Mouse (Mus musculus): ENCODE measurements around the gene Pclo. TPM values are rescaled to one million over a fixed set of nuclear protein-coding genes. Genes with fewer than 3 reads are reported as not detected.

Gene Pclo
- total and polyA plus RNA-seq, 3 experiments, result 0.42 to 1.0 TPM; not detected in 1

GRCm38 (mm10) chr5:14766686-14767085 is 252.0 kb downstream of the Pclo start:
- H3K79me2 ChIP-seq (ENCODE audit: control insufficient read depth, insufficient read depth, low read length, poor library complexity), result no peaks in the 10 kb centered on the region
- no peak overlapping the region for H3K9ac ChIP-seq (ENCODE audit: control insufficient read depth, low read depth, low read length, poor library complexity, severe bottlenecking)
- no peaks in the 10 kb centered on the region for H3K36me3 ChIP-seq (ENCODE audit: control insufficient read depth in 1 of 2, insufficient read depth in 2 of 2, low read length in 2 of 2)
- no peak overlapping the region for H3K4me3 ChIP-seq (ENCODE audit: control insufficient read depth in 1 of 2, insufficient read depth in 1 of 2, low read depth in 2 of 2, low read length in 2 of 2)
- TF ChIP-seq E2F4 (IDR thresholded peaks at IDR 0.05; ENCODE audit: borderline replicate concordance, low read depth, low read length), result no peak
- TF ChIP-seq MYC (IDR thresholded peaks at IDR 0.05; ENCODE audit: low read depth, low read length), result no peak
- TF ChIP-seq RAD21 (IDR thresholded peaks at IDR 0.05; ENCODE audit: low read depth, low read length), result no peak
- TF ChIP-seq HCFC1 (IDR thresholded peaks at IDR 0.05; ENCODE audit: low read depth, low read length), result no peak
- no peak for TF ChIP-seq USF2 (IDR thresholded peaks at IDR 0.05; ENCODE audit: borderline replicate concordance in 1 of 2, insufficient read depth in 1 of 2, low read depth in 1 of 2, low read length in 2 of 2)
- TF ChIP-seq SIN3A (IDR thresholded peaks at IDR 0.05; ENCODE audit: low read length), result no peak
- TF ChIP-seq UBTF (IDR thresholded peaks at IDR 0.05; ENCODE audit: borderline replicate concordance, insufficient read depth, low read depth, low read length), result no peak
- no peaks in the 10 kb centered on the region; a peak in 1 of 4 replicates for H3K27me3 ChIP-seq (ENCODE audit: control insufficient read depth in 1 of 2, insufficient read depth in 2 of 2, low read length in 2 of 2)
- H3K27ac ChIP-seq (ENCODE audit: control insufficient read depth, low read depth, low read length), result no peak overlapping the region
- DNase-seq (ENCODE audit: low read depth, low spot score), result no peak
- H3K4me1 ChIP-seq (ENCODE audit: control insufficient read depth in 1 of 2, insufficient read depth in 2 of 2, low read length in 2 of 2), result no peaks in the 10 kb centered on the region
- H3K9me3 ChIP-seq (replicated peaks; ENCODE audit: insufficient read depth, low read length), result no peaks in the 10 kb centered on the region

DNA sequence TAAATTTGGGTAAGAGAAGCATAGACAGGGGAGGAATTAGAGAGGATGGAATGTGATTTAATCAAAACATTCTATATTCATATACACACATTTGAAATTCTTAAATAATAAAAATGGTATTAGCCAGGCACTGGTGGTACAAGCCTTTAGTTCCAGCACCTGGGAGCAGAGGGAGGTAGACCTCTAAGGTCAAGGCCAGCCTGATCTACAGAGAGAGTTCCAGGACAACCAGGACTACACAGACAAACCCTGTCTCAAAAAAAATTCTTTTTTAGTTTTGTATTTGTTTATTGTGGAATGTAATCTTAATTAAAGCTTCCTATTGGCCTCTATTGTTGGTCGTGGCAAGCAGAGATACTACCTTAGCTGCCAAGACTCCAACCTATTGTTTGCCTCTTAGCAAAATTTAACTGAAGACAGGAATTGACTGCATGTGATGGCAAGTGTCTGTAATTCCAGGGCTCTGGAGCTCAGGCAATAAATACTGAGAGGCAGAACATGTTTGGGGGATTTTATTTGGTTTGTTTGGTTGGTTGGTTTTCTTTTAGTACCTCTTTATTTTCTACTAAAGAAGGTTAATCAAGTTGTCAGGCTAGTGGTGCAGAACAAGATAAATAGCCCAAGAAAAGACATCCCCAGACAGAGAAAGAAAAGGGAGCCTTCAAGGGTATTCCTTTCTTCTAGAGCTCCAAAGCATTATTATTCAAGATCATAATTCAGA is 267.8 kb downstream of the Pclo start:
- no peak for DNase-seq (ENCODE audit: low read depth, low spot score)
- no peaks in the 10 kb centered on the region for H3K4me1 ChIP-seq (ENCODE audit: control insufficient read depth in 1 of 2, insufficient read depth in 2 of 2, low read length in 2 of 2)
- no peaks in the 10 kb centered on the region for H3K36me3 ChIP-seq (ENCODE audit: control insufficient read depth in 1 of 2, insufficient read depth in 2 of 2, low read length in 2 of 2)
- H3K9ac ChIP-seq (ENCODE audit: control insufficient read depth, low read depth, low read length, poor library complexity, severe bottlenecking), result no peak overlapping the region
- H3K79me2 ChIP-seq (ENCODE audit: control insufficient read depth, insufficient read depth, low read length, poor library complexity), result no peaks in the 10 kb centered on the region
- TF ChIP-seq MAX (IDR thresholded peaks at IDR 0.05; ENCODE audit: low read length), result no peak
- TF ChIP-seq TBP (IDR thresholded peaks at IDR 0.05; ENCODE audit: low read depth, low read length), result no peak
- no peak for TF ChIP-seq TAL1 (IDR thresholded peaks at IDR 0.05; ENCODE audit: low read length)
- no peak for TF ChIP-seq HCFC1 (IDR thresholded peaks at IDR 0.05; ENCODE audit: low read depth, low read length)
- TF ChIP-seq MXI1 (IDR thresholded peaks at IDR 0.05; ENCODE audit: low read depth, low read length), result no peak
- no peak for TF ChIP-seq GATA1 (IDR thresholded peaks at IDR 0.05; ENCODE audit: low read depth, low read length)
- TF ChIP-seq RAD21 (IDR thresholded peaks at IDR 0.05; ENCODE audit: low read depth, low read length), result no peak
- no peak for TF ChIP-seq CHD1 (IDR thresholded peaks at IDR 0.05; ENCODE audit: low read depth, low read length)
- TF ChIP-seq USF2 (IDR thresholded peaks at IDR 0.05; ENCODE audit: borderline replicate concordance in 1 of 2, insufficient read depth in 1 of 2, low read depth in 1 of 2, low read length in 2 of 2), result no peak
- TF ChIP-seq ZKSCAN1 (IDR thresholded peaks at IDR 0.05; ENCODE audit: low read depth, low read length), result no peak
- H3K27ac ChIP-seq (ENCODE audit: control insufficient read depth, low read depth, low read length), result no peak overlapping the region
- H3K9me3 ChIP-seq (replicated peaks; ENCODE audit: insufficient read depth, low read length), result no peaks in the 10 kb centered on the region
- H3K27me3 ChIP-seq (ENCODE audit: control insufficient read depth in 1 of 2, insufficient read depth in 2 of 2, low read length in 2 of 2), result no peaks in the 10 kb centered on the region
- H3K4me3 ChIP-seq (ENCODE audit: control insufficient read depth in 1 of 2, insufficient read depth in 1 of 2, low read depth in 2 of 2, low read length in 2 of 2), result no peak overlapping the region
